Mouse (Mus musculus) bone marrow macrophage, adult 2 months (primary cell): Measurements from ENCODE around the gene Nol11.

Experiments used
- CTCF ChIP-seq: IDR thresholded peaks from 2 replicates; pipeline ENCODE4 v1.5.1; 2012; ENCODE audit warnings: low read depth, mild to moderate bottlenecking, low read length, moderate library complexity
- POLR2A ChIP-seq: IDR thresholded peaks from 2 replicates; pipeline ENCODE4 v1.6.1; 2012; ENCODE audit warnings: mild to moderate bottlenecking, low read depth, low read length, borderline replicate concordance

DNA sequence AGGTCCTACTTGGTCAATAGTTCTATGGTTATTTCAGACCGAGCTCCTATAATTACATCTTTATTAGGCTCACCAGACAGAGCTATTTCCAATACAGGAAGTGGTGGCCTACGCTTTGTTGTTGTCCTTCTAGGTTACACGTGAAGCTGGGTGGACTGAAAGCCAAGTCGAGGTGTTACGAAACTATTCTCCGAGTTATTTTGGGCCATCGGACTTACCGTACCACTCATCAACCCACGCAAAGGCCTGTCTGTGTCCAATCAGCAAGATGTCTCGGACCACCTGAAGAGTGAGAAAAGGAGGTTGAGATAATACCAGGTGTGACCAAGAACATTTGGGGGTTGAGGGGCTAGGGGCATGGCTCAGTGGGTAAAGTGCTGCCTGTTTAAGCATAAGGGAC lies 36.8 kb upstream of the Nol11 start:
- TF ChIP-seq POLR2A (no peak), CTCF (no peak)
